Mouse (Mus musculus) hindbrain, embryonic 16.5 days (tissue): ENCODE data around the gene Col9a3. TPM values are rescaled to one million over a fixed set of nuclear protein-coding genes. Genes with fewer than 3 reads are reported as not detected.

Experiments
- ATAC-seq: fragments of 200-750 bp; cut with Nextera tagmentation; 2 replicates; pipeline ENCODE4 v1.8.0; 2017; ENCODE audit warnings: moderate TSS enrichment, moderate library complexity
- H3K27ac ChIP-seq: fragments of 300-500 bp; sonication (generic); 2 replicates; pipeline ENCODE4 v1.5.1; 2014; ENCODE audit warnings: low read depth, mild to moderate bottlenecking, control low read depth, low read length, moderate library complexity
- H3K27me3 ChIP-seq: fragments of 300-500 bp; sonication (generic); replicated peaks from 2 replicates; pipeline ENCODE4 v1.6.1; 2014; ENCODE audit warnings: low read length; ENCODE audit not compliant: control insufficient read depth, insufficient read depth
- H3K36me3 ChIP-seq: fragments of 300-500 bp; sonication (generic); 2 replicates; pipeline ENCODE4 v1.6.1; 2014; ENCODE audit warnings: mild to moderate bottlenecking, low read length, moderate library complexity, mixed read lengths; ENCODE audit not compliant: control insufficient read depth, insufficient read depth
- H3K4me1 ChIP-seq: fragments of 300-500 bp; sonication (generic); 2 replicates; pipeline ENCODE4 v1.6.1; 2014; ENCODE audit warnings: low read depth, low read length; ENCODE audit not compliant: control insufficient read depth, insufficient read depth
- H3K4me2 ChIP-seq: fragments of 300-500 bp; sonication (generic); 2 replicates; pipeline ENCODE4 v1.6.1; 2014; ENCODE audit warnings: mild to moderate bottlenecking, low read length, control low read depth, moderate library complexity
- H3K4me3 ChIP-seq: fragments of 300-500 bp; sonication (generic); 2 replicates; pipeline ENCODE4 v1.5.1; 2014; ENCODE audit warnings: mild to moderate bottlenecking, low read length, control low read depth, moderate library complexity
- H3K9ac ChIP-seq: fragments of 300-500 bp; sonication (generic); 2 replicates; pipeline ENCODE4 v1.6.1; 2014; ENCODE audit warnings: low read depth, mild to moderate bottlenecking, control low read depth, low read length, moderate library complexity
- H3K9me3 ChIP-seq: fragments of 300-500 bp; sonication (generic); 2 replicates; pipeline ENCODE4 v1.6.1; 2014; ENCODE audit warnings: mild to moderate bottlenecking, low read length, moderate library complexity; ENCODE audit not compliant: control insufficient read depth
- WGBS: fragments of 180-500 bp; shearing (Covaris S2); extraction: QIAGEN DNeasy Blood & Tissue Kit; methylation state at CpG from one replicate; pipeline ENCODE4 v1.1.7; 2014; 5-methylcytosine and 5-hydroxymethylcytosine counted together
- polyA plus RNA-seq: library from polyadenylated mRNA; unstranded; fragments of >200 nt; fragmentation: Nextera tagmentation; extraction: Ambion mirVana; gene quantifications from 2 replicates; pipeline ENCODE4 v1.2.1, GENCODE M21; 2015

The Col9a3 gene
- polyA plus RNA-seq, 1 experiment from 2014 or later = 93.2 TPM

- Histone ChIP-seq H3K27me3 (peaks cover 5% of the 10 kb centered on the region; the same call in 1 of the 2 replicates), H3K27ac (peak overlapping the region; percentile 40; the same call in 1 of the 2 replicates), H3K9me3 (no peaks in the 10 kb centered on the region), H3K4me2 (peak overlapping the region; percentile 66), H3K36me3 (peaks cover 9% of the 10 kb centered on the region), H3K9ac (peak overlapping the region; percentile 65), H3K4me1 (peaks cover 20% of the 10 kb centered on the region), H3K4me3 (peak overlapping the region; percentile 39)
- ATAC-seq = peak; percentile 41; the same call in 1 of the 2 replicates
- WGBS = 3% methylated on average over 35 of the region's 41 CpGs
Observed at GRCm38 (mm10) chr2:180598157-180598705, 641 bp downstream of the Col9a3 start.

DNA sequence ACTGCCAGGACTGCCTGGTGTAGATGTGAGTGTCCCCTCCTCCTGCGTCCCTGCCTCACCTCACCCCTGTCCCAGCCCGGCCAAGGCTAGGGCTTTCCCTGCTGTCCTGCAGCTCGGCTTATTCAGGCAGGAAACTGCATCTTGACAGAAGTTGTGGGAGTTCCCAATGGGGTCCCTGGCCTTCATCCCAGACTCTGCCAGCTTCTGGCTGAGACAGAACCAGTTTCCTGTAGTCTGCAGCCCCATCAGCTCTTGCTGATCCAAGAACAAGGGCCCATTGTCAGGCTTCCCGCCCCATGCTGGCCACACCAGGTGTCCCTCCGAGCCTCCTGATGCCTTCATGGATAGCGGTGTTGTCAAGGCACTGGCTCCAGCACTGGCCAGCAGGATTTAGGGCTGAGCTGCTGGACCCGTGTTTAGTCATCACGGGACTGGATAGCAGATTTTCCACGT is 3.0 kb downstream of the Col9a3 start:
- Histone ChIP-seq H3K27ac (peak overlapping the region; percentile 66), H3K4me2 (no peak overlapping the region; the same call in 1 of the 2 replicates), H3K27me3 (peaks cover 5% of the 10 kb centered on the region; the same call in 1 of the 2 replicates), H3K4me1 (peaks cover 20% of the 10 kb centered on the region), H3K4me3 (no peak overlapping the region), H3K9me3 (no peaks in the 10 kb centered on the region), H3K36me3 (no peaks in the 10 kb centered on the region), H3K9ac (no peak overlapping the region)
- ATAC-seq = peak; percentile 81
- 7% methylated on average over 9 of the region's 9 CpGs for whole genome bisulfite sequencing

DNA sequence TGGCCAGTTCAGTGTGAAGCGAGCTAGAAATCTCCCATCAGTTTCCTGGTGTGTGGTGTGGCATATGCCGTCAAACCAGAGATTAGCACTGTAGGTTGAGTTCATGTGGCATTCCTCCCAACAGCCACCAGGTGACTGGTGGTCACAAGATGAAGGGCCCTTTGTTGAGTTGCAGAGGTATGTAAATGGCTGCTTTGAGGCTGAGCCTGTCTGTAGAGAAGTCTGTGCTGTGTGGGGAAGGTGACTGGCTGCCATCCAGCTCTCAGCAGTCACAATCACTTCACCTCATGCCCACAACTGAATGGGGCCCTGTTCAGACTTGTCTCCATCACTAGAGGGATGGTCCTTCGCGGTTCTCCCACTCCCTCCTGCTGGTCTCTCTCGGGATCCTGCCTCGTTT is 7.2 kb downstream of the Col9a3 start:
- Histone ChIP-seq H3K9ac (no peak overlapping the region), H3K4me3 (no peak overlapping the region), H3K27ac (no peak overlapping the region), H3K36me3 (no peaks in the 10 kb centered on the region), H3K9me3 (no peaks in the 10 kb centered on the region), H3K4me1 (peaks cover 7% of the 10 kb centered on the region; the same call in 1 of the 2 replicates), H3K4me2 (no peak overlapping the region), H3K27me3 (no peaks in the 10 kb centered on the region)
- 47% methylated on average over 6 of the region's 6 CpGs for WGBS
- no peak for ATAC-seq

DNA sequence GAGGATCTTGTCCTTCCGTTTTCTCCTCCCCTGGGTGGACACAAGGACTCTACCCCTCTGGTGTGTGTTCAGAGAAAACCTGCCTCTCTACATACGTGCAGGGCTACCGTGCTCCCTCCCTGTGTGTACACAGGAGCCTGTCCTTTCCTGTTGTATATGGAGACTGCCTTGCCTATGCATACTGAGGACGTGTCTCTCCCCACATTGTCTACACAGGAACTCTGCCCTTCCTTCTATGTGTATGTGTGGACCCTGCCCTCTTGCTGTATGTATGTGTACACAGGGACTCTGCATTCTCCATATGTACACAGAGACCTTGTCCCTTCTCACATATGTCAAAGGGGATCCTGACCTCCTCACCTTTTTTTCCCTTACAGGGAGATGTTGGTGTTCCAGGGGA is 12.7 kb downstream of the Col9a3 start:
- H3K9ac ChIP-seq = no peak overlapping the region
- ATAC-seq = no peak
- H3K4me1 ChIP-seq = no peaks in the 10 kb centered on the region
- WGBS = 78% methylated on average over 4 of the region's 4 CpGs
- no peaks in the 10 kb centered on the region for H3K36me3 ChIP-seq
- H3K27ac ChIP-seq = no peak overlapping the region
- no peaks in the 10 kb centered on the region for H3K9me3 ChIP-seq
- H3K4me3 ChIP-seq = no peak overlapping the region
- H3K27me3 ChIP-seq = no peaks in the 10 kb centered on the region
- no peak overlapping the region for H3K4me2 ChIP-seq

- H3K27me3 ChIP-seq = no peaks in the 10 kb centered on the region
Observed at GRCm38 (mm10) chr2:180611882-180612281, 14.3 kb downstream of the Col9a3 start.

GRCm38 (mm10) chr2:180641576-180642554 is 44.3 kb downstream of the Col9a3 start:
- peak; percentile 61 for ATAC-seq
- Histone ChIP-seq H3K4me2 (peak overlapping the region; percentile 54), H3K4me1 (peaks cover 3% of the 10 kb centered on the region; the same call in 1 of the 2 replicates), H3K27me3 (peaks cover 41% of the 10 kb centered on the region), H3K9me3 (peaks cover 15% of the 10 kb centered on the region), H3K9ac (peak overlapping the region; percentile 48), H3K27ac (no peak overlapping the region), H3K36me3 (peaks cover 4% of the 10 kb centered on the region; the same call in 1 of the 2 replicates), H3K4me3 (peak overlapping the region; percentile 46)
- WGBS = 2% methylated on average over 80 of the region's 112 CpGs

More at GRCm38 (mm10) chr2:180611882-180612281, 14.3 kb downstream of the Col9a3 start:
- no peaks in the 10 kb centered on the region for H3K4me1 ChIP-seq
- H3K27ac ChIP-seq = no peak overlapping the region
- WGBS = 86% methylated on average over 2 of the region's 2 CpGs
- H3K9ac ChIP-seq = no peak overlapping the region
- no peaks in the 10 kb centered on the region for H3K9me3 ChIP-seq
- H3K4me3 ChIP-seq = no peak overlapping the region
- H3K4me2 ChIP-seq = no peak overlapping the region
- no peak for ATAC-seq
- H3K36me3 ChIP-seq = no peaks in the 10 kb centered on the region

DNA sequence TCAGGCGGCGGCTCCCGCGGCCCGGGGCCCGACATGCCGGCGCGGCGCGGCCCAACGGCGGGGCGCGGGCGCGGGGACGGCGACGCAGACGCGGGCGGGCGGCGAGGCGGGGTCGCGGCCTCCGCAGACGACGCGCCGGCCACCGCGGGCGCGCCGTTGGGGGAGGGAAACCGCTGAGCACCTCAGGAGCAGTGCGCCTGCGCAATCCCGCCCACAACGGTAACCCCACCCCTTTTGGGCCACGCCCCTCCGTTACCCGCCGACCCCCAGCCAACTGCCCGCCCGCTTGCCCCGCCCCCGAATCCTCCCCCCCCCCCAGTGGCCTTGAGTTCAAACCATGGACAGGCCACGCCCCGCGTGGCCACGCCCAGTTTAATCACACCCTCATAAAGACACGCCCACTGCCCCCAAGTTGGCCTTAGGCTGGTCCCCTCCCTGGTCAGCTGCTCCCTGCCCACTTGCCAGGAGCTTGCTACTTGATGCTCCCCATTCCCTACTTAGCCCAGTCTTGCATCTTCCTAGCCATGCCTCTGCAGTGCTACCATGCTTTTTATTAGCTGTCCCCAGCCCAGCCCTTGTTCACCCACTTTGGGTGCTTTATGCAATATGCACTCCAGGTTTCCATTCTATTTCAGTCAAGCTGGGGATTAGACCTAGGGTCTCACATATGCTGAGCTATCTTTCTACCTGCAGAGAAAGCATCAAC is 45.1 kb downstream of the Col9a3 start, which contains the start of gene Tcfl5:
TSS of gene Tcfl5 (minus strand) at position 154 of the 706 bp plus-strand sequence.
- Histone ChIP-seq H3K9ac (peak within 1 kb of the TSS; percentile 48), H3K4me3 (peak within 1 kb of the TSS; percentile 46), H3K4me1 (peaks cover 3% of the 10 kb centered on the region; the same call in 1 of the 2 replicates), H3K27ac (no peak within 1 kb of the TSS), H3K36me3 (peaks cover 4% of the 10 kb centered on the region; the same call in 1 of the 2 replicates), H3K4me2 (peak within 1 kb of the TSS; percentile 54), H3K9me3 (peaks cover 15% of the 10 kb centered on the region), H3K27me3 (peaks cover 41% of the 10 kb centered on the region)
- ATAC-seq = no peak
- 2% methylated on average over 38 of the region's 56 CpGs for WGBS

DNA sequence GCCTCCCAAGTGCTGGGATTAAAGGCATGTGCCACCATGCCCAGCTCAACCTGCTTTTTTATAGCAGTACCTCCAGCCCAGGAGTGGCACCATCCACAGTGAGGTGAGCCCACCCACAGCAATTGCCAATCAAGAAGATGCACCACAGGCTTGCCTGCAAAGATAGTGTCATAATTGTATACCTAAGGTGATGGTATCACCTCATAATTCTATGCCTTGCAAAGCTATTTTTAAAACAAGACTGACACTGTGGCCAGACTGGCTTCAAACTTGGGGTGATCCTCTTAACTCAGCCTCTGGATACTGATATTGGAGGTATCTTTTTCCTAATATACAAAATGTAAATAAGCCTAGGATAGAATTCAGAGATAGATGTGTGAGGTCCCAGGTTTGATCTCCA is 46.0 kb downstream of the Col9a3 start:
- Histone ChIP-seq H3K36me3 (peaks cover 4% of the 10 kb centered on the region; the same call in 1 of the 2 replicates), H3K4me1 (peaks cover 3% of the 10 kb centered on the region; the same call in 1 of the 2 replicates), H3K4me2 (no peak overlapping the region), H3K27ac (no peak overlapping the region), H3K9ac (no peak overlapping the region), H3K27me3 (peaks cover 39% of the 10 kb centered on the region), H3K9me3 (peaks cover 15% of the 10 kb centered on the region), H3K4me3 (no peak overlapping the region)
- no peak for ATAC-seq
